Mouse (Mus musculus) brain, embryonic 14.5 days (tissue): ENCODE measurements around the gene Mfsd4a.

ENCODE experiments used
- CTCF ChIP-seq: fragments of 200-500 bp; IDR thresholded peaks from 2 replicates; pipeline ENCODE4 v1.5.1; 2012; ENCODE audit warnings: inconsistent platforms, mild to moderate bottlenecking, moderate library complexity, borderline replicate concordance; ENCODE audit not compliant: insufficient read depth, insufficient read length; ENCODE audit errors: extremely low read depth
- POLR2A ChIP-seq: fragments of 200-500 bp; IDR thresholded peaks from 2 replicates; pipeline ENCODE4 v1.6.1; 2012; ENCODE audit warnings: mild to moderate bottlenecking, inconsistent platforms, borderline replicate concordance; ENCODE audit not compliant: poor library complexity, insufficient read depth, insufficient read length, severe bottlenecking; ENCODE audit errors: extremely low read depth

DNA sequence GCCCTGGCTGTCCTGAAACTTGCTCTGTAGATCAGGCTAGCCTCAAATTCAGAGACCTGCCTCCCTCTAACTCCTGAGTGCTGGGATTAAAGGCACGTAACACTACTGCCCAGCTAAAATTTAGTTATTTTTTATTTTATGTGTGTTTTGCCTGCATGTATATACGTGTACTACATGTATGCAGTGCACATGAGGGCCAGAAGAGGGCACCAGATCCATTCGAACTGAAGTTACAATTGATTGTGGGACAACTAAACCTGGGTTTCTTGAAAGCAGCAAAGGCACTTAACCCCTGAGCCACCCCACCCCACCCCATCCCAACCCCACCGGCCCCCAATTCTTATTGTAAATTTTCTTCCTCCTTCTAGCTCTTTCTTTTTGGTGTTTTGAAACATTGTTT lies 72.8 kb downstream of the Mfsd4a start:
- TF ChIP-seq POLR2A (no peak), CTCF (peak; percentile 59; the same call in 1 of the 2 replicates)
